Mouse (Mus musculus): ENCODE measurements around the gene Zfp825.
A peak's percentile ranks its signal among the peaks of the same experiment; 100 is the strongest.
"Not testable (repeated sequence)": the region's sequence is repeated elsewhere in the genome, so short reads cannot be mapped to it uniquely, and the experiment has no call there.

The Zfp825 gene

GRCm38 (mm10) chr13:74493911-74494679, at the start of gene Zfp825:
TSS of gene Zfp825 (minus strand) at chr13:74493992.
- peak; percentile 91 for DNase-seq (ENCODE audit: low read depth, low spot score)

DNA sequence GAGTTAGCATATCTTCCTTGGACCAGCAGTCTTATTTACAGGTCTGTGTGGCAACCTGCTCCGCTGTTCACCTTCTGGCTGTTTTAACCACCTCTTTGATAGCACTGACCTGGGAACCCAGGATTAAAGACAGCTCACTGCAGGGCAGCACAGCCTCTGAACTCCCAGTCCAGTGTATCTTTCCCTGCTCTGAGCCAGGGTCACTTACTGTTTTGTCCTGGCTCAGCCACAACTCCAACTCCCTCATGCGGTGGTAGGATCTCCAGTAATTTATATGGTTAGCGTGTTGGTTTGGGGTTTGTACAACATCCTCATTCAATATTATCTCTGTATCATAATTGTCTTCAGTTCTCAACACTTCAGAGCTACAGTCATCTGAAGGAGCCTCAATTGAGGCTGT, 41.6 kb upstream of the Zfp825 start:
- DNase-seq (ENCODE audit: low read depth, low spot score): not testable (repeated sequence)

DNA sequence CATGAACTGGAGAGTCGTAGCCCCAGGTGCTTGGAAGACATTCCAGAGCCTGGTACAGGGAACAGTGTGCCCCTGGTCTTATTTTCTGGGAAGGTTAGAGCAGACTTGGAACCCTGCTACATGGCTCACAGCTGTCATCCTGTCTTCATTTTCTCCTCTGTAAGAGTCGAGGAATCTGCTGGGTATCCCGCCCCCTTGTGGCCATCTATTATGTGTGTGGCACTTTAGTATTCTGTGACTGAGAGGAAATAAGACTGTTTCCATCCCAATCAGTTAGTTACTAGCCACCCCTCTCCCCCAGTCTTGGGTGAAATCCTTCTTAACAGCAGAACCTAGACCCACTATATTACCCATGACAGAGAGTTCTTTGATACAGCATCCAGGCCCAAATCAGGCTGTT, 41.1 kb upstream of the Zfp825 start:
- peak; percentile 66 for DNase-seq (ENCODE audit: low read depth, low spot score)

DNA sequence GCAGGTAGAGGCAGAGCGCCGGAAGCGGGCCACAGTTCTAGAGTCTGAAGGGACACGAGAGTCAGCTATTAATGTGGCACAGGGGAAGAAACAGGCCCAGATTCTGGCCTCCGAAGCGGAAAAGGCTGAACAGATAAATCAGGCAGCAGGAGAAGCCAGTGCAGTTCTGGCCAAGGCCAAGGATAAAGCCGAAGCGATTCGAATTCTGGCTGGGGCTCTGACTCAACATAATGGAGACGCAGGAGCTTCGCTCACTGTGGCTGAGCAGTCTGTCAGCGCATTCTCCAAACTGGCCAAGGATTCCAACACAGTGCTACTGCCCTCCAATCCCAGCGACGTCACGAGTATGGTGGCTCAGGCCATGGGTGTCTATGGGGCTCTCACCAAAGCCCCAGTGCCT, 40.3 kb upstream of the Zfp825 start:
- DNase-seq (ENCODE audit: low read depth, low spot score): no peak

- DNase-seq (ENCODE audit: low read depth, low spot score): not testable (repeated sequence)
These were observed 37.5 kb upstream of the Zfp825 start for GRCm38 (mm10) chr13:74531251-74531650.

GRCm38 (mm10) chr13:74529372-74529715, 35.6 kb upstream of the Zfp825 start:
- not testable (repeated sequence) for DNase-seq (ENCODE audit: low read depth, low spot score)

- not testable (repeated sequence) for DNase-seq (ENCODE audit: low read depth, low spot score)
These were observed 35.0 kb upstream of the Zfp825 start for GRCm38 (mm10) chr13:74528519-74529371.

DNA sequence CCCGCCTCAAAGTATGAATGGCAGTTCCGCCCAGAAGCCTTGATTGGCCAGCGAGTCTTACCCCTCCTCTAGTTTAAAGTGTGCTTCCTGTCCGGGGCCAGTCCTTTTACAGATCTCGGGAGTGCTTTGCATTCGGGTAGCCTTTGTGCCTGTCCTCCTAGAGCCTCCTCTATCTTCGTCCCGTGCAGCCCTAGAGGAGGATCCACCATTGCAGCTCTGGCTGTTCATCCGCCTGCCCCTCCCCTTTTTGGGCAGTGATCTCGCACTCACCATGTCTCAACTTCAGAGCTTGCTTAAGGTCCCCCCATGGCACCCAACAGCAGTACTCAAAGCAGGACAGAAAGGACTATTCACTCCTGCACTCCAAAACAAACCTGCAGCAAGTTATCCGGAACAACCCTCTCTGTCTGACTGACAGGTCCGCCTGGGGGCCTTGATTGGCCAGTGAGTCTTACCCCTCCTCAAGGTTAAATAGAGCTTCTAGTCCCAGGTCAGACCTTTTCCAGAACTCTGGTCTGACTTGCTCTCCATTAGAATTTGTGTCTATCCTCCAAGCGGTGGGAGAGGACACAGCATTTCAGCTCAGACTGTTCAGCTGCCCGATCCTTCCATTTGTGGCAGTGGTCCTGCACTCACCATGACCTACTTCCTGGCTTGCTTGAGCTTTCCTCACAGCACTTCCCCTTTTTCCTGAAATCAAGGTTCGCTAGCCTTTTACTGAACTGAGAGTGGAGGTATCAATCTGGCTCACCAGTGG, 28.9 kb upstream of the Zfp825 start:
- no peak for DNase-seq (ENCODE audit: low read depth, low spot score)

GRCm38 (mm10) chr13:74522141-74522480, 28.3 kb upstream of the Zfp825 start:
- DNase-seq (ENCODE audit: low read depth, low spot score): not testable (repeated sequence)

GRCm38 (mm10) chr13:74507981-74508380, 14.2 kb upstream of the Zfp825 start:
- not testable (repeated sequence) for DNase-seq (ENCODE audit: low read depth, low spot score)

- DNase-seq (ENCODE audit: low read depth, low spot score): not testable (repeated sequence)
These were observed 9.1 kb upstream of the Zfp825 start for GRCm38 (mm10) chr13:74502851-74503250.

DNA sequence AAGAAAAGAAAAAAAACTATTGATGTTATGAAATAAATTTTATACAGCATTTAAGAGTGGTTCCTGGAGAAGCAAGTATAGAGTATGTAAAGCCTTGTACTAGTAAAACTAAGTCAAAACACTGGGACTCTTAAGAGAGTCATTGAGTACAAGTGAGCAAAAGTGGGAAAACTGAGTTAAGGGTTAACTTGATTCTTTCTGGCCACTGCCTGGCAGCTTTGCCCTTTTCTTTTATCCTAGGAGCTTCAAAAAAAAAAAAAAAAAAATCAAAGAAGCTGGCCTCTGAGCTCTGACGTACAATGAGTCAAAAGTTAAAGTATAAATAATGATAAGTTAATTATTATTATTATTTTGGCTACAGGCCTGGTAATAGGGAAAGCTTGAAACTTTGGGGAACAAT, 5.9 kb upstream of the Zfp825 start:
- not testable (repeated sequence) for DNase-seq (ENCODE audit: low read depth, low spot score)

DNA sequence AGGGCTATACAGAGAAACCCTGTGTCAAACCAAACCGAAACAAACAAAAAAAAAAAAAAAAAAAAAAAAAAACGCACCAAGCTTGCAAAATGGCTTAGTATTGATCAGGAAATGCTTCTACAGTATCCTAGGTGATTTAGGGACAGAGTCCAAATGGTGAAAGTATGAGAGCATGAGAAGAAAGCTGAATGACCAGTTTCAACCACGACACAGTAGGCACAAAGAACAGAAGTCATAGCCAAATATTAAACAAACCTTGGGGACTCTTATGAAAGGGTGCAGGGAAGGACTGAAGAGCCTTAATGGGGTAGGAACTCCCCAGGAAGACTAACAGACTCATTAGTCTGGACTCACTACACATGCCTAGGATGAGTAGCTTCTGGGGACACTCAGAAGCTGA, 9.5 kb downstream of the Zfp825 start:
- not testable (repeated sequence) for DNase-seq (ENCODE audit: low read depth, low spot score)

DNA sequence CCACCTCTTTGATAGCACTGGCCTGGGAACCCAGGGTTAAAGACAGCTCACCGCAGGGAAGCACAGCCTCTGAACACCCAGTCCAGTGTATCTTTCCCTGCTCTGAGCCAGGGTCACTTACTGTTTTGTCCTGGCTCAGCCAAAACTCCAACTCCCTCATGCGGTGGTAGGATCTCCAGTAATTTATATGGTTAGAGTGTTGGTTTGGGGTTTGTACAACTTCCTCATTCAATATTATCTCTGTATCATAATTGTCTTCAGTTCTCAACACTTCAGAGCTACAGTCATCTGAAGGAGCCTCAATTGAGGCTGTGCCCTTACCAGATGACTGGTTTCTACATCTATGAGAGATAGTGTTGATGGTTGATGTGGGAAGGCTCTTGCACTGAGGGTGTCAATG, 22.3 kb downstream of the Zfp825 start:
- not testable (repeated sequence) for DNase-seq (ENCODE audit: low read depth, low spot score)

- DNase-seq (ENCODE audit: low read depth, low spot score): peak; percentile 88
These were observed 30.9 kb downstream of the Zfp825 start for GRCm38 (mm10) chr13:74462699-74463385.

- DNase-seq (ENCODE audit: low read depth, low spot score): not testable (repeated sequence)
These were observed 31.5 kb downstream of the Zfp825 start for GRCm38 (mm10) chr13:74462318-74462698.

DNA sequence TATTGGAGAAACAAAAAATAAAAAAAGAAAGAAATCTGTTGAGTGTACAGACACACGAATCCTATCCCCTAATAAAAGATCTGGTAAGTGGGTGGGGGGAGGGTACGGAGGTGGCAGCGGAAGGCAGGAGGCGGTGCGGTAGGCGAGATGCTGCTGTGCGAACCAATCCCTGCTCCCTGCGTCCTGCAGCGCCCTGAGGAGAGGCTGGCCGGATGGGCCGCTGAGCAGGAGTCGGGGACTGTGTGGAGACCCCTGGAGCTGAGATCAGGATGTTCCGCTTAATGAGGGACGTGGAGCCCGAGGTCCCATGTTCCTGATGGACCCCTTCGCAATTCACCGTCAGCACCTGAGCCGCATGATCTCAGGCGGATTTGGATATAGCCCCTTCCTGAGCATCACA, 53.9 kb downstream of the Zfp825 start:
- no peak for DNase-seq (ENCODE audit: low read depth, low spot score)

Data from A20 (cell line).